Mouse (Mus musculus): Measurements from ENCODE around the gene Dhdds. TPM values are rescaled to one million over a fixed set of nuclear protein-coding genes. Genes with fewer than 3 reads are reported as not detected.
"Not testable (repeated sequence)": the region's sequence is repeated elsewhere in the genome, so short reads cannot be mapped to it uniquely, and the experiment has no call there.

Dhdds gene
- total RNA-seq, 4 experiments from 2014 or later = 8.0 to 9.1 (median 8.8) TPM

- DNase-seq (ENCODE audit: low spot score in 2 of 2) = no peak
Observed at GRCm38 (mm10) chr4:134005581-134006358, 5.1 kb upstream of the Dhdds start.

DNA sequence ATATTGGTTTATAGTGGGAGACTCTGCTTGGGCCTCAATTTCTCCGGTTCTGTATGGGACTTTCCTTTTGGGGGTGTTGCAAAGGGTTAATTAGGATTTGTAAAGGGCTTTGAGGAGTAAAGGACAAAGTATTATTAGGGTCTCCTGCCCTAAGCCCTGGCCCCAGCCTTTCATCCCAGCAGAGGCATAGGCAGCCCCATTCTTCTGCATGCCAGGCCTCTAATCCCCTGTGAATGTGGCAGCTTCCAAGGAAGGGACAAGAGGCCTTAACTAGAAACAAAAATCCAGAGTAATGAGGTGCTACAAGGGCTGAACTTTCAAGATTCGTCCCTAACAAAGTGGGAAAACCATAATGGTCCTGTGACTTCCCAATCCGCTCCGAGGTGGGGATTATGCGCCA lies 2.2 kb upstream of the Dhdds start:
- no peak for DNase-seq (ENCODE audit: low spot score in 2 of 2)

GRCm38 (mm10) chr4:134002246-134002645 lies 1.5 kb upstream of the Dhdds start:
- DNase-seq (ENCODE audit: low spot score in 2 of 2) = no peak

DNA sequence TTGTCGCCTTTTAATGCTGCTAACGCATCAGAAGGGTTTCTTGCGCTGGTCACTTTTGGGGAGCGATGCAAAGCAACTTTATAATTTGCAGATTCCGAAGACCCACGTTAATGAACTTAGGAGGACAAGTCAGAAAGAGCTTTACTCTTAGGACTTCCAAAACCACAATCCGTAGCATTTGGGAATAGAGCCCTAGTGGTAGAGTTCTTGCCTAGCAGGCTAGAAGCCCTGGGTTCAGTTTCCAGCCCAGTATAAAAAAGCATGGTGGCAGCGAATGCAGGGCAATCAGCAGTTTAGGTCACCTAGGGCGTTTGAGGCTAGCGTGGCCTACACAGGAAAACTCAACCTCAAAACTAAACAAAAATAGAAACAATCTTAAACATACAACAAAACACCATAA lies 992 bp upstream of the Dhdds start:
- DNase-seq (ENCODE audit: low spot score in 2 of 2) = no peak

DNA sequence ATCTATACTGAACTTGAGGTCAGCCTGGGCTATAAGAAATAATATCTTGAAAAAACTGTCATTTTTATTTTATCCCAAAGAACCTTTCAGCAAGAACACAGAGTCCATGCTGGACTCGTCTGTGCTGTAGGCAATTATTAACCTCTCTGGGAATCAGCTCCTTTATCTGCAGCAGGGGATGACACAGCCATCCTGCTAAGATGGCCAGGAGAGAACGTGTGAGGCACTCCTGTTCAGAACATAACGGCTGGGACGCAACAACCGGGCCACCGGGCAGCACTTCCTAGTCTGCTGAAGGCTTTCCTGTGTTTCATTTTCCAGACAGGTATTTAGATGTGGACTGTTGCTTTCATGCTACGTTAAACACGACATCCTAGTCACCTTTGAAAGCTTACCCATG lies 6.0 kb downstream of the Dhdds start:
- DNase-seq (ENCODE audit: low spot score in 2 of 2) = no peak

DNA sequence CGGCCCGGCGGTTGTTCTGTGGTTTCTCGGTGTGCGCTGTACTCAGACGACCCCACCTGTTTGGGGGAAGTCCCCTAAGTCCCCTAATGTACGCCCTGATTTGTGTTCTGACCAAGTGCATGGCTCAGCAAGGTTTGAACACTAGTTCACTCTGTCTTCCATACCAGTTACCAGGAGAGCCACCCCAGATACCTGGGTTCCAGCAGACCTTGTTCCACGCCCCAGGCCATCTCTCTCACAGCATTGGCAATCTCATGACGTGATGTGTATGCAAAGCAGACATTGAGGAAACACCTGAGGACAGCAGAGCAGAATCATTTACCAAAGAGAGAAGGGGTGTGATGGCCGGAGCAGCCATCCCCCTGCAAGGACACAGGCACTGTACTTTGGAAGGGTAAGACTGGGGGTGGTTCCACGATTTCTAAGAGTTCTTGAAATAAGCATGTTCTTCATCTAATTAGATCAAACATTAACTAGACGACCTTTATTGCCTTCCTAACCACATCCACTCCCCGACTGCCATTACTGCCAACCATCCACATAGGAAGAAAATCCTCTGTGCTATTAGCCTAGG lies 9.5 kb downstream of the Dhdds start:
- no peak for DNase-seq (ENCODE audit: low spot score in 2 of 2)

DNA sequence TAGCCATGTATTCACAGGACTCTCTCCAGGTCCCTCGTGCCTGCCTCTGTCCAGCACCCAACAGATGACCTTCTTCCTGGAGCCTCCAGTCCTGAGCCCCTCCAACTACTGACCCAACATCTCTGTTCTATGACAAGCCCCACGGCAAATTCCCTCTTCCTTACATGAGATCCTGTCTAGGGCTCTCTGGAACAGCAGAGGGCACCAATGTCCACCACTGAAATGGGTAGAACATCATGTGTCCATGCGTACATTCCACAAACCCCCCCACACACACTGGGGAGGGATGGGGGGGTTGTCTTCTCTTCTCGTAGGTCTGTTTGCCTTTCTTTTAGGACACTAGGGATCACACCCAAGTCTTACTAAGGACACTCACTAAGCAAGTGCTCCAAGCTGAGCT lies 10.7 kb downstream of the Dhdds start:
- no peak for DNase-seq (ENCODE audit: low spot score in 2 of 2)

GRCm38 (mm10) chr4:133988289-133988688 lies 12.4 kb downstream of the Dhdds start:
- not testable (repeated sequence) for DNase-seq (ENCODE audit: low spot score in 2 of 2)

DNA sequence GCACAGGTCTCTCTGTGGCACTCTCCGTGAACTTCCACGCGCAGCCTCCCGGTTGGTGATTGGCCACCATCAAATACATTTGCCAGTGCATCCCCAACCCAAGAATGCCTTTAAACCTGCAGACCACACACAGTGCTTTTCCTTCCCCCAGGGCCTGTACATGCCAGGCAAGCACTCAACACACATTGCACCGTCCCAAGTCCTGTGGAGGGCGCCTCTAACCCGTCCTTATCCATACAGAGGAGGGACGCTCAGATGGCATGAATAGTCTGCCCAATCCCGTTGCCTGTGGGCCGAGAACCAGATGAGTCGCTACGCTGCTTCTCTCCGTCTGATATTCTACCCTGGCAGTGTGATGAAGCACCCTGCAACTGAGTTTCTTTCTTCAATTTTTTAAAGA lies 17.8 kb downstream of the Dhdds start:
- no peak for DNase-seq (ENCODE audit: low spot score in 2 of 2)

DNA sequence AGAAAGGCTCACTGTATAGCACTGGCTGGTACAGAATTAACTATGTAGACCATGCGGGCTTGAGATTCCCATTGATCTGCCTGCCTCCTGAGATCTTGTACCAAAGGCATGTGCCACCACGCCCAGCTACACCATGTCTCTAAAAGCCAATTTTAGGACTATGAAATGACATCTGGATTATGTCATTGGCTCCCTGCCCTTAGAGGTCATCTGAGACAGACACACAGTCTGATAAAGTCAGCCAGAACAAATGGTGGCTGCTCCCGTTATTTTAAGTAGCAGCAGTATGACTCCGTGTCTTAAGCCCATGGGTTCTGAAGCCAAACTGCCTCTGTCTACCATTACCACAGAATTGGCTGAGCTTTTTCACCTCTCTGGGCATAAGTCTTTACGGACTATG lies 20.2 kb downstream of the Dhdds start:
- DNase-seq (ENCODE audit: low spot score in 2 of 2) = no peak

DNA sequence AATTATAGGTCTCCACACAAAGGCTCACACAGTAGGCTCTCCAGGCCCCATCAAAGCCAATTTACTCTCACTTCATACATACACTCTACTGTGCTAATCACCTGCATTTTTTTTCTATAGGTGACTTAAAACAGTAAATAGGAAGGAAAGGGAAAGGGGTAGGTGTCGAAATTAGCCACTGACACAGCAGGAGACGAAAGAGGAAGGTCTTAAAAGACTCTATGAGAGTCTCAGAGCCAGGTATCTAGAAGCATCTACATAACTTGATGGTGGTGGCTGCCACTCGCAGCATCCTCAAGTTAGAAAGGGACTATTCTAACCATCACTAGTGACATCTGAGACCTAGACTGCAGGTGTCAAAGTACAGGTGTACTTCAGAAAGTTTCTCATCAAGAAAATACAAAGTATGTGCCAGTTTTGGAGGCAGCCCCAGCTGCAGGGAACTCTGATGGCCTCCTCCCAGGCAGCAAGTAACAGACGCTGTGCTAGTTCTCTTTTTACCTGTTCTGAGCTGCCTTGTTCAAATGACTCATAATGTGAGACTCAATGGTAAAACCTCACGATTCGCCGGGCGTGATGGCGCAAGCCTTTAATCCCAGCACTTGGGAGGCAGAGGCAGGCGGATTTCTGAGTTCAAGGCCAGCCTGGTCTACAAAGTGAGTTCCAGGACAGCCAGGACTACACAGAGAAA lies 22.6 kb downstream of the Dhdds start:
- DNase-seq (ENCODE audit: low spot score in 2 of 2) = no peak

GRCm38 (mm10) chr4:133971741-133972140 lies 29.0 kb downstream of the Dhdds start:
- DNase-seq (ENCODE audit: low spot score in 2 of 2) = no peak

- no peak for DNase-seq (ENCODE audit: low spot score in 2 of 2)
Observed at GRCm38 (mm10) chr4:133970876-133971275, 29.8 kb downstream of the Dhdds start.

- no peak for DNase-seq (ENCODE audit: low spot score in 2 of 2)
Observed at GRCm38 (mm10) chr4:133970196-133970595, 30.5 kb downstream of the Dhdds start.

- no peak for DNase-seq (ENCODE audit: low spot score in 2 of 2)
Observed at GRCm38 (mm10) chr4:133969114-133969770, 31.5 kb downstream of the Dhdds start.

DNA sequence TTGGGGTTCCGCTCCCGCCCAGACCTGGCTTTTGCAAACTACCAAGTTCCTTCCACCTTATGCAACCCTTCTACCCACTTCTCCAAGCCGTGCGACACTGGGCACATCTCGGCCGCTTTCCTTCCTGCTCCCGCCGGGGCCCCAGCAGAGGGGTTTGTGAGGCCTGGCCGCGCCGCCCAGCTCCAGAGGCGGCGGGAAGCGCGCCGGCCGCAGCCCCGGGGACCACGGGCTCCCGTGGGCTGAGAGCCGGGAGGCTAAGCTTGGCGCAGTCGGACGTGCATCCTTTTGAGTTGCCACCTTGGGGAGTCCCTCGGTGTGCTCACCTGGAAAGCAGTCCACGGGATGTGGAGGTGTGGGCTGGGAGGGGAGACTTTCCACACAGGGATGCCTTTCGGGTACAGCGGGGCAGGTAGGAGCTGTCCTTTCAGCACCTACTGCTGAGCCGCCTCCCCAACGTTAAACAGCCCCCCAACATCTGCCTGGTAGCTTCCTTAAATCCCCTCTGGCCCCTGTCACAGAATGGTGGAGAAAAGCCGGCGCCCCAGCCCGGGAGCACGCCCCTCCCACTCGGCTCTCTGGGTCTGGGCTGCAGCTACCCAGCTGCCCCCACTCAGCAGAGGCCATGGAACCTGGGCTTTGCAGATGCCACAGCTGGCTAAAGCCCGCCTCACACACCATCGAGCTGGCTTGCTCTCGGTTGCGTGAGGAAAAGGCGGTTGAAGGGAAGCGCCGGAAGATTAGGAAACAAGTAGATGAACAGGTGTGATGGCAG lies 32.4 kb downstream of the Dhdds start, which contains the start of gene Hmgn2:
Gene Hmgn2, minus strand, starts transcription at position 501 of the 772 bp plus-strand sequence.
- peak in 1 of 2 experiments; percentile 26 for DNase-seq (ENCODE audit: low spot score in 2 of 2)

DNA sequence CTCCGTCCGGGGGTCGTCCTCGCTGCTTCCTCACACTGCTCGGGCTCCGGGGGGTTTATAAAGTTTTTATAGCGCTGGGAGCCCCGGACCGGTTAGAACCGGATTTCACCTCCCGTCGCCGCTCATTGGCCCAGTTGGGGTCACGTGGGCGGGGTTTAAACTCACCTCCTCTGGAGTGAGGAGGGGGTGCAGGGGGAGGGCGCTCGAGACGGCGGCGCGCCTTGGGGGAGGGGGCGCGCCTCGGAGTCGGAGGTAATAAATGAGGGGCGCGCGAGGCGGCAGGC lies 32.9 kb downstream of the Dhdds start:
- peak; percentile 71 to 75 for DNase-seq (ENCODE audit: low spot score in 2 of 2)

GRCm38 (mm10) chr4:133967138-133967865 lies 33.4 kb downstream of the Dhdds start:
- DNase-seq (ENCODE audit: low spot score in 2 of 2) = peak; percentile 97 to 99

GRCm38 (mm10) chr4:133966271-133966940 lies 34.3 kb downstream of the Dhdds start:
- no peak for DNase-seq (ENCODE audit: low spot score in 2 of 2)

DNA sequence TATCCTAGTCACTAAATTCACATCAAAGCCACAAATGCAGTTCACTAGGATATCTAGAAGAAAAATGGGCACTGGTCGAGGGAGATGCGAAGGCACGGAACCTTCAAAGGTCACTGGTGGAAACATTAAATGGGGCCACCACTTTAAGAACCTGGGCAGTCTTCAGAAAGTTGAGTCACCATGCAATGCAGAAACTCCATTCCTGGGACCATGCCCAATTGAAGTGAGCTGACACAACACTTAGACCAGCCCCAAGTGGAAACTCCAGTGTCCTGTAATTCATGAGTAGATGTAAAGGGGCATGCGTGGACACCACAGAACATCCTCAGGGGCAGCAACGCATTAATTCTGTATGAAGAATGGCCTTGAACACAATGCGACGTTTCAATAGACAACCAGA lies 38.2 kb downstream of the Dhdds start:
- DNase-seq (ENCODE audit: low spot score in 2 of 2) = no peak
